Mouse (Mus musculus) cerebellum, postnatal 4 days (tissue): ENCODE data around the gene Syngr3.
"Not testable (repeated sequence)": the region's sequence is repeated elsewhere in the genome, so short reads cannot be mapped to it uniquely, and the experiment has no call there.

Experiments used
- DNase-seq, 2 experiments: peaks; one replicate each; pipeline ENCODE4 v3.0.0; 2022; ENCODE audit warnings: low spot score in 2 of 2, mixed read lengths in 1 of 2

The Syngr3 gene

GRCm38 (mm10) chr17:24676877-24677276 is 12.9 kb downstream of the Syngr3 start:
- DNase-seq = no peak

GRCm38 (mm10) chr17:24676187-24676586 is 13.6 kb downstream of the Syngr3 start:
- DNase-seq = peak; percentile 69 to 70

- DNase-seq = no peak
Observed at GRCm38 (mm10) chr17:24674277-24674676, 15.5 kb downstream of the Syngr3 start.

- no peak for DNase-seq
Observed at GRCm38 (mm10) chr17:24672141-24672540, 17.6 kb downstream of the Syngr3 start.

GRCm38 (mm10) chr17:24671346-24671745 is 18.4 kb downstream of the Syngr3 start:
- no peak for DNase-seq

GRCm38 (mm10) chr17:24670246-24670844 is 19.4 kb downstream of the Syngr3 start:
- DNase-seq = no peak

GRCm38 (mm10) chr17:24669545-24670245 is 20.1 kb downstream of the Syngr3 start, which contains the start of gene Zfp598:
Gene Zfp598, plus strand, starts transcription at chr17:24669687.
- peak; percentile 85 to 94 for DNase-seq

GRCm38 (mm10) chr17:24669214-24669544 is 20.6 kb downstream of the Syngr3 start:
- not testable (repeated sequence) for DNase-seq

- DNase-seq = peak in 1 of 2 experiments; percentile 39
Observed at GRCm38 (mm10) chr17:24667416-24667815, 22.3 kb downstream of the Syngr3 start.

GRCm38 (mm10) chr17:24667011-24667410 is 22.7 kb downstream of the Syngr3 start:
- not testable (repeated sequence) for DNase-seq

GRCm38 (mm10) chr17:24658017-24658758 is 31.6 kb downstream of the Syngr3 start, which contains the start of gene Npw:
Gene Npw, minus strand, starts transcription at chr17:24658457.
- no peak for DNase-seq

GRCm38 (mm10) chr17:24654969-24655368 is 34.8 kb downstream of the Syngr3 start:
- DNase-seq = no peak

GRCm38 (mm10) chr17:24653967-24654710 is 35.6 kb downstream of the Syngr3 start:
- peak; percentile 59 to 76 for DNase-seq

- DNase-seq = no peak
Observed at GRCm38 (mm10) chr17:24651835-24652234, 37.9 kb downstream of the Syngr3 start.

GRCm38 (mm10) chr17:24650766-24651165 is 39.0 kb downstream of the Syngr3 start:
- no peak for DNase-seq

GRCm38 (mm10) chr17:24650070-24650616 is 39.6 kb downstream of the Syngr3 start, which contains the start of gene Slc9a3r2:
Gene Slc9a3r2, minus strand, starts transcription at chr17:24650327.
- peak in 1 of 2 experiments; percentile 52 for DNase-seq

- peak in 1 of 2 experiments; percentile 29 for DNase-seq
Observed at GRCm38 (mm10) chr17:24649581-24650069, 40.1 kb downstream of the Syngr3 start.

- DNase-seq = no peak
Observed at GRCm38 (mm10) chr17:24648731-24649377, 40.9 kb downstream of the Syngr3 start.

- DNase-seq = no peak
Observed at GRCm38 (mm10) chr17:24647493-24647892, 42.3 kb downstream of the Syngr3 start.

GRCm38 (mm10) chr17:24646381-24646780 is 43.4 kb downstream of the Syngr3 start:
- DNase-seq = no peak

GRCm38 (mm10) chr17:24645916-24646315 is 43.8 kb downstream of the Syngr3 start:
- no peak for DNase-seq
